Mouse (Mus musculus) myocyte (in vitro differentiated cells): Measurements from ENCODE around the gene Rffl. TPM values are rescaled to one million over a fixed set of nuclear protein-coding genes. Genes with fewer than 3 reads are reported as not detected.

Source experiments
- H3K27me3 ChIP-seq: one replicate; pipeline ENCODE4 v1.6.1; 2011; ENCODE audit not compliant: control insufficient read depth, insufficient read depth, insufficient read length
- H3K36me3 ChIP-seq: one replicate; pipeline ENCODE4 v1.6.1; 2011; ENCODE audit not compliant: control insufficient read depth, insufficient read depth
- H3K4me2 ChIP-seq: one replicate; pipeline ENCODE4 v1.6.1; 2011; ENCODE audit warnings: low read depth, control low read depth
- H3K4me3 ChIP-seq: one replicate; pipeline ENCODE4 v1.5.1; 2011; ENCODE audit warnings: mild to moderate bottlenecking, control low read depth, moderate library complexity
- H3K79me2 ChIP-seq: one replicate; pipeline ENCODE4 v1.6.1; 2011; ENCODE audit not compliant: control insufficient read depth, insufficient read depth
- H3ac ChIP-seq: one replicate; pipeline ENCODE4 v1.6.1; 2011; ENCODE audit not compliant: control insufficient read depth, insufficient read length
- CEBPB ChIP-seq: IDR thresholded peaks from 2 replicates; pipeline ENCODE4 v1.6.1; 2011; ENCODE audit warnings: mild to moderate bottlenecking, moderate library complexity; ENCODE audit not compliant: poor library complexity, insufficient read depth, severe bottlenecking
- E2F4 ChIP-seq: IDR thresholded peaks from one replicate; pipeline ENCODE4 v1.6.1; 2011; ENCODE audit warnings: mild to moderate bottlenecking, control low read depth, moderate library complexity; ENCODE audit not compliant: insufficient read depth
- MAX ChIP-seq: IDR thresholded peaks from one replicate; pipeline ENCODE4 v1.6.1; 2011; ENCODE audit warnings: low read depth, mild to moderate bottlenecking, control low read depth
- MYOD1 ChIP-seq, 3 experiments: IDR thresholded peaks; one replicate each; pipeline ENCODE4 v1.6.1; 2011; ENCODE audit warnings: control low read depth in 2 of 3, low read depth in 2 of 3, mild to moderate bottlenecking in 2 of 3, moderate library complexity in 1 of 3; ENCODE audit not compliant: insufficient read length in 2 of 3, control insufficient read depth in 1 of 3
- MYOG ChIP-seq, 3 experiments: IDR thresholded peaks; one replicate each; pipeline ENCODE4 v1.6.1; 2011; ENCODE audit warnings: control low read depth in 2 of 3, low read depth in 2 of 3, mild to moderate bottlenecking in 2 of 3; ENCODE audit not compliant: insufficient read length in 2 of 3, control insufficient read depth in 1 of 3, insufficient read depth in 1 of 3
- POLR2A ChIP-seq: IDR thresholded peaks from one replicate; pipeline ENCODE4 v1.6.1; 2011; ENCODE audit warnings: low read depth, mild to moderate bottlenecking, control low read depth, moderate library complexity; ENCODE audit not compliant: insufficient read length
- POLR2AphosphoS2 ChIP-seq: IDR thresholded peaks from one replicate; pipeline ENCODE4 v1.6.1; 2011; ENCODE audit warnings: low read depth, control low read depth; ENCODE audit not compliant: insufficient read length
- REST ChIP-seq: IDR thresholded peaks from one replicate; pipeline ENCODE4 v1.6.1; 2011; ENCODE audit warnings: mild to moderate bottlenecking, control low read depth, moderate library complexity; ENCODE audit not compliant: insufficient read depth, insufficient read length
- SRF ChIP-seq: IDR thresholded peaks from one replicate; pipeline ENCODE4 v1.6.1; 2011; ENCODE audit warnings: low read depth; ENCODE audit not compliant: control insufficient read depth, insufficient read length
- TCF12 ChIP-seq: IDR thresholded peaks from one replicate; pipeline ENCODE4 v1.6.1; 2011; ENCODE audit warnings: mild to moderate bottlenecking, control low read depth; ENCODE audit not compliant: poor library complexity, insufficient read depth, severe bottlenecking
- TCF3 ChIP-seq: IDR thresholded peaks from one replicate; pipeline ENCODE4 v1.6.1; 2011; ENCODE audit warnings: low read depth, control low read depth; ENCODE audit not compliant: insufficient read length
- USF1 ChIP-seq: IDR thresholded peaks from one replicate; pipeline ENCODE4 v1.6.1; 2011; ENCODE audit warnings: low read depth, mild to moderate bottlenecking, control low read depth, moderate library complexity
- polyA plus RNA-seq: library from polyadenylated mRNA; unstranded; fragments of >200 nt; fragmentation: generic; extraction: Trizol; gene quantifications from one replicate; pipeline ENCODE4 v1.2.1, GENCODE M21; 2012; ENCODE audit warnings: missing spikeins

Gene Rffl
- polyA plus RNA-seq, 1 experiment = 1.8 TPM

- Histone ChIP-seq H3K79me2 (peaks cover 22% of the 10 kb centered on the region), H3K27me3 (no peaks in the 10 kb centered on the region), H3K4me2 (peak within 1 kb of the TSS; percentile 87), H3K4me3 (peak within 1 kb of the TSS; percentile 76), H3ac (peak within 1 kb of the TSS; percentile 91), H3K36me3 (peaks cover 16% of the 10 kb centered on the region)
- TF ChIP-seq USF1 (peak; percentile 87), POLR2A (peak; percentile 62), MYOD1 (IDR thresholded peaks at IDR 0.05; ENCODE audit: control insufficient read depth in 1 of 3, insufficient read length in 2 of 3, low read depth in 2 of 3) (peak in 1 of 3 experiments; percentile 12), SRF (no peak), POLR2AphosphoS2 (peak; percentile 21), MAX (peak; percentile 53), TCF12 (no peak)
These were observed 89.8 kb downstream of the Rffl start, which contains the start of gene Lig3 for GRCm38 (mm10) chr11:82780983-82781903. Gene Lig3 (plus strand): TSS chr11:82781108.

- Histone ChIP-seq H3K79me2 (peaks cover 22% of the 10 kb centered on the region), H3K4me2 (peak overlapping the region; percentile 87), H3K4me3 (peak overlapping the region; percentile 76), H3ac (no peak overlapping the region), H3K27me3 (no peaks in the 10 kb centered on the region), H3K36me3 (peaks cover 16% of the 10 kb centered on the region)
- TF ChIP-seq CEBPB = no peak
- TF ChIP-seq POLR2A = no peak
- TF ChIP-seq SRF = no peak
- TF ChIP-seq USF1 = no peak
- TF ChIP-seq TCF12 = no peak
- TF ChIP-seq REST = no peak
- TF ChIP-seq MAX = no peak
- no peak for TF ChIP-seq POLR2AphosphoS2
- no peak for TF ChIP-seq MYOG (IDR thresholded peaks at IDR 0.05; ENCODE audit: control insufficient read depth in 1 of 3, insufficient read depth in 1 of 3, insufficient read length in 2 of 3, low read depth in 2 of 3)
- TF ChIP-seq MYOD1 (IDR thresholded peaks at IDR 0.05; ENCODE audit: control insufficient read depth in 1 of 3, insufficient read length in 2 of 3, low read depth in 2 of 3) = no peak
- TF ChIP-seq TCF3 = no peak
- no peak for TF ChIP-seq E2F4
These were observed 90.9 kb downstream of the Rffl start for GRCm38 (mm10) chr11:82780134-82780533.

GRCm38 (mm10) chr11:82764438-82764924, 106.5 kb downstream of the Rffl start:
- H3K4me3 ChIP-seq = peak overlapping the region; percentile 87
- H3K36me3 ChIP-seq = no peaks in the 10 kb centered on the region
- no peaks in the 10 kb centered on the region for H3K27me3 ChIP-seq
- peak overlapping the region; percentile 79 for H3K4me2 ChIP-seq
- peak overlapping the region; percentile 87 for H3ac ChIP-seq
- peaks cover 27% of the 10 kb centered on the region for H3K79me2 ChIP-seq
- TF ChIP-seq POLR2AphosphoS2 = no peak
- no peak for TF ChIP-seq TCF12
- TF ChIP-seq POLR2A = no peak
- no peak for TF ChIP-seq CEBPB
- no peak for TF ChIP-seq SRF
- no peak for TF ChIP-seq MYOG (IDR thresholded peaks at IDR 0.05; ENCODE audit: control insufficient read depth in 1 of 3, insufficient read depth in 1 of 3, insufficient read length in 2 of 3, low read depth in 2 of 3)

- TF ChIP-seq TCF12 (no peak), CEBPB (no peak), USF1 (no peak), MAX (no peak), POLR2AphosphoS2 (peak; percentile 95), MYOG (IDR thresholded peaks at IDR 0.05; ENCODE audit: control insufficient read depth in 1 of 3, insufficient read depth in 1 of 3, insufficient read length in 2 of 3, low read depth in 2 of 3) (no peak), POLR2A (peak; percentile 94), E2F4 (peak; percentile 59), SRF (no peak), MYOD1 (IDR thresholded peaks at IDR 0.05; ENCODE audit: control insufficient read depth in 1 of 3, insufficient read length in 2 of 3, low read depth in 2 of 3) (no peak), TCF3 (no peak), REST (no peak)
- Histone ChIP-seq H3K79me2 (peaks cover 27% of the 10 kb centered on the region), H3K27me3 (peaks cover 3% of the 10 kb centered on the region), H3K4me2 (peak within 1 kb of the TSS; percentile 94), H3K4me3 (peak within 1 kb of the TSS; percentile 87), H3ac (peak within 1 kb of the TSS; percentile 87), H3K36me3 (no peaks in the 10 kb centered on the region)
These were observed 107.1 kb downstream of the Rffl start, which contains the start of the genes Cct6b and Zfp830 for GRCm38 (mm10) chr11:82763742-82764437. Gene Cct6b (minus strand): TSS chr11:82764321. Gene Zfp830 (plus strand): TSS chr11:82764345.
